Mouse (Mus musculus) E14TG2a.4 (cell line): ENCODE data around the gene Ldlrad3.

Experiments used
- H3K27me3 ChIP-seq: 2 replicates; pipeline ENCODE4 v1.6.1; 2014; ENCODE audit warnings: low read length, control low read depth; ENCODE audit not compliant: insufficient read depth
- H3K36me3 ChIP-seq: 2 replicates; pipeline ENCODE4 v1.6.1; 2014; ENCODE audit warnings: low read length, control low read depth; ENCODE audit not compliant: insufficient read depth
- H3K4me1 ChIP-seq: replicated peaks from 2 replicates; pipeline ENCODE4 v1.6.1; 2014; ENCODE audit warnings: low read depth, low read length, control low read depth
- H3K4me3 ChIP-seq: replicated peaks from 2 replicates; pipeline ENCODE4 v1.5.1; 2014; ENCODE audit warnings: mild to moderate bottlenecking, low read length
- H3K9me3 ChIP-seq: 2 replicates; pipeline ENCODE4 v1.6.1; 2014; ENCODE audit warnings: low read length, control low read depth
- CTCF ChIP-seq: conservative IDR thresholded peaks from 2 replicates; pipeline ENCODE4 v1.5.1; 2014; ENCODE audit warnings: low read length
- NANOG ChIP-seq: IDR thresholded peaks from 2 replicates; pipeline ENCODE4 v1.6.1; 2014; ENCODE audit warnings: borderline replicate concordance, low read length, mixed read lengths
- POU5F1 ChIP-seq: IDR thresholded peaks from 2 replicates; pipeline ENCODE4 v1.6.1; 2014; ENCODE audit warnings: low read length, borderline replicate concordance

Ldlrad3 gene

DNA sequence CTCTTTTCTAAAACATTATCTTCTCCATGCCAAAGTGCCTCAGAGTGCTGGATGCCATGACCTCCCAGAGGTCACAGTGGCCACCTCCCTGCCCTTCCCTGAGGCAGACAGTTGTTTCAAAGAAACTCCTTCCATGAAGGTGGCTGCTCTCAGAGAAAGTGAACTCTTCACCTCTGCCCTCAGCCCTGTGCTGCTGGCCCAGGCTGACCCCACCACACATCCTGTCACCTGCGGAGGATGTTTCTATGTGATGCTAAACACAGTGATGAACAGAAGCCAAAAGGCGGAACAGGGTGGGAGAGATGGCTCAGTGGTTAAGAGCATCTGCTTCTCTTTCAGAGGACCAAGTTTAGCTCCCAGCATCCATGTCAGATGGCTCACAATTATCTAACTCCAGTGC is 75.9 kb downstream of the Ldlrad3 start:
- Histone ChIP-seq H3K9me3 (no peaks in the 10 kb centered on the region), H3K36me3 (peaks cover 42% of the 10 kb centered on the region), H3K4me3 (0 out of 2 replicates have a peak overlapping the region, but pooled peaks have one; percentile 26), H3K4me1 (peaks cover 92% of the 10 kb centered on the region), H3K27me3 (no peaks in the 10 kb centered on the region)
- TF ChIP-seq NANOG, result peak; percentile 32; the same call in 1 of the 2 replicates
- TF ChIP-seq CTCF, result no peak

DNA sequence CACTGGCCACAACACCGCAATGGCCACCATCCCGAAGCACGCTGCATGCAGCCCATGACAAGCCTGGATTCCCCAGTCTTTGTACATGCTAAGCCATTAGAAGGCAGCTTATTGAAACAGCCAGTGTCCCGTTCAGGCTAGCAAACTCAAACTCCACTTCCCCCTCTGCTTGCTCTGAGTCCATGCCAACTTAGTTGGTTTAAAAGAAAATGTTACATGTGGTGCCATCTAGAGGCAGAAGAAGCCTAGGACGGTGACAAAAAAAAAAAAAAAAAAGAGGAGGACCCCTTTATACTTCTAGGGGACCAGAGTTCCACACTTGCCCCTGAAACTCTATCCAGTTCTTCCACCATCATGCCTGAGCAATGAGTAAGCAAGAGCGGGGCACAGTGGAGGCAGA is 78.9 kb downstream of the Ldlrad3 start:
- peaks cover 41% of the 10 kb centered on the region for H3K36me3 ChIP-seq
- no peaks in the 10 kb centered on the region for H3K9me3 ChIP-seq
- no peak overlapping the region for H3K4me3 ChIP-seq
- peaks cover 71% of the 10 kb centered on the region for H3K4me1 ChIP-seq
- H3K27me3 ChIP-seq, result no peaks in the 10 kb centered on the region
- peak; percentile 41 for TF ChIP-seq CTCF
- TF ChIP-seq NANOG, result no peak

DNA sequence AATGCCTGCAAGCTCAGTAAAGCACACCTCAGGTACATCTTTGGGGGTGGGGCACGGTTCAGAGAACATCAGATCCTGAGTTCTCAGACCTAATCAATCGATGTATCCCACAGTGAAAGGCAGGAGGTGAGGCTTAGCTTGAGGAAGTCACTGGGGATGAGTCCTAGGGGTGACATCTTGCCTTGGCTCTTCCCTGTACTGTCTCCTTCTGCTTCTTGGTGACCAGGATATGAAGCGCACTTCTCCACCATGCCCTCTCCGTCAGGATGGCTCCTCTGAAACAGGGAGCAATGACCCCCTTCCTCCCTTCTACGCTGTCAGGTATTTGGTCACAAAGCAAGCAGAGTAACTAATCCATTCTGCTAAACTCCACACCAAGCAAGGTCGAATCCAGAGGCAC is 79.5 kb downstream of the Ldlrad3 start:
- Histone ChIP-seq H3K4me1 (peaks cover 65% of the 10 kb centered on the region), H3K9me3 (no peaks in the 10 kb centered on the region), H3K27me3 (no peaks in the 10 kb centered on the region), H3K36me3 (peaks cover 40% of the 10 kb centered on the region), H3K4me3 (no peak overlapping the region)
- TF ChIP-seq NANOG, result no peak
- no peak for TF ChIP-seq POU5F1
- TF ChIP-seq CTCF, result no peak

DNA sequence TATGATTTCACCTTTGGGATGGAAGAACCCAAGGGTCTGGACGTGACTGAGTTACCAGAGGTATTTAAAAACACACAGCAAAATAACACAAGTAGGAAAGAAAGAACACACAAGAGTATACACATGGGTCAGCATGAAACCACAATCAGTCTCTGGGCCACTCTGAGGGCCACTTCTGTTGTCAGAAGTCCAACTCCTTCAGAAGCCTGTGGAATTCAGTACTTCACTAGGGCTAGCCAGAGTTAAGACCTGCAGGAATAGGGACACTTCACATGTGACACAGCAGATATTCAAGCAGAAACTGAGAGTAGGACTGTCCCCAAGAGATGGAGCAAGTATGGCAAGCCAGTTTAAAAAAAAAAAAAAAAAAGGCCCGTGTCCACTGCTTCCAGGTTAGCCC is 80.7 kb downstream of the Ldlrad3 start:
- no peaks in the 10 kb centered on the region for H3K9me3 ChIP-seq
- no peaks in the 10 kb centered on the region for H3K27me3 ChIP-seq
- peaks cover 59% of the 10 kb centered on the region for H3K4me1 ChIP-seq
- no peak overlapping the region for H3K4me3 ChIP-seq
- TF ChIP-seq NANOG, result no peak
- no peak for TF ChIP-seq POU5F1
- no peak for TF ChIP-seq CTCF
- H3K36me3 ChIP-seq, result peaks cover 37% of the 10 kb centered on the region

DNA sequence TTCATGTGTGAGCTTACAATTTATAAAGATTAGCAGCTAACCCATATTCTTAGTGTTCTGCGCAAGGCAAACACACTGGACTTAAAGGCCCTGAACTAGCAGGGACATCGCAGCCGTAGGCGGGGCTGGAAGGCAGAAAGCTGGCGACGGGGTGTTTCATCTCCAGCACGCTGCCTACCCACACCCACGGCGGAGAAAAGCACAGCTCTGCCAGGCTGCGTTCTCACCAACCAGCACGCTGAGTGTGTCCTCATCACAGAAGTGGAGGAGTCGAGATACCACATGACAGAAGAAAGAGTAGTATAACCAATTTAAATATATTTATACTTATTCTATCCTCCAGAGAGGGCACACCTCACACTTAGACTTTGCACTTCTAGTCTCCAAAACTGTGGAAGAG is 82.2 kb downstream of the Ldlrad3 start:
- no peaks in the 10 kb centered on the region for H3K27me3 ChIP-seq
- H3K9me3 ChIP-seq, result no peaks in the 10 kb centered on the region
- H3K4me1 ChIP-seq, result peaks cover 59% of the 10 kb centered on the region
- TF ChIP-seq NANOG, result no peak
- no peak for TF ChIP-seq CTCF
- TF ChIP-seq POU5F1, result no peak
- H3K4me3 ChIP-seq, result no peak overlapping the region
- peaks cover 47% of the 10 kb centered on the region for H3K36me3 ChIP-seq

DNA sequence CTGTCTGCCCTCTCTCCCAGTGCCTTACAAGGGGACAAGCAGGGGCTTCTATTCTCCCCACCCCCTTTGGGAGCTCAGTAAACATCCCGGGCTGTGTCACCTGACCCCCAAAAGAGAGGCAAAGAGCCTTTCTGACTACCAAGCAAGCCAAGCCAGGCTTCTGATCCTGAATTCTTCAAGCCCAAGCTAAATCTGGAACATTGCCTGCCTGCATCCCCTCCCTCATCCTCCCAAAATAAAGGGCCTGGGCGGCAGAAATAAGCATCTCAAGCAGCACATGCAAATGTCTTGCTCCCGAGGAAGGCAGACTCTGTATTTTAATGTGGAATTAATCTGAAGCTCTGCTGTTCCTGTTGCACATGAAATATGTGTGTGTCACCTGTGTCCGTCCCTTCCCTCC is 85.7 kb downstream of the Ldlrad3 start:
- TF ChIP-seq NANOG, result no peak
- no peak for TF ChIP-seq POU5F1
- TF ChIP-seq CTCF, result no peak
- H3K4me1 ChIP-seq, result peaks cover 62% of the 10 kb centered on the region
- no peaks in the 10 kb centered on the region for H3K27me3 ChIP-seq
- no peaks in the 10 kb centered on the region for H3K9me3 ChIP-seq
- H3K4me3 ChIP-seq, result peak overlapping the region; percentile 35
- H3K36me3 ChIP-seq, result peaks cover 21% of the 10 kb centered on the region

DNA sequence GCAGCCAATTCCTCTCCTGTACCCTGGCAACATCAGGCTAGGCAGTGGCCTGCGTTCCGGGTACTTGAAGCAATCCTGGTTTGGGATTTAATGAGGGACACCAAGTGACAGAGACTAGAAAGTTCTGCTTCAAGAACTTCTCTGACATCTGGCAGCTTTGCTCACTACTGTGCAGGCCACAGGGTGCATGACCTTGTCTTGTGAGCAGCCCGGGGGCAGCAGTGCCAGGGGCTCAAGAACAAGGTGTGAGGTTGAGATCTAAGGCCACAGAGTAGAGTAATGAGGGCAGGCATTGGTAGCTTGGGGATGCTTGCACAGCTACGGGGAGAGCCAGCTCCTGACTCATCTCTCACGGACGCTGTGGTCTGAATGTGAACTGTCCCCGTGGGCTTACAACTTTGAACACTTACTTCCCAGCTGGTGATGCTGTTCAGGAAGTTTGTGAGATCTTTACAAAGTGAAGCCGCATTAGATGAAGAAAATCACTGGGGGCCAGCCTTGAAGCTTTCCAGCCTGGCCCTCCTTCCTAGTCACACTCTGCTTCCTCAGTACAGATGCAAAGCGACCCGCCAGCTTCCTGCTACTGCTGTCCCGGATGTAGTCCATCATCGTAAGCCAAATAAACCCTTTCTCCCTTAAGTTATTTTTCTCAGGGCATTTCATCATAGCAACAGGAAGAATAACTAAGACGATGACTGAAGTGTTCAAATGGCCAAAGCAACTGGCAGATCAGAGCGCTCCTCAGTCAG is 86.3 kb downstream of the Ldlrad3 start:
- peak overlapping the region; percentile 35 for H3K4me3 ChIP-seq
- H3K36me3 ChIP-seq, result peaks cover 20% of the 10 kb centered on the region
- H3K27me3 ChIP-seq, result no peaks in the 10 kb centered on the region
- H3K4me1 ChIP-seq, result peaks cover 64% of the 10 kb centered on the region
- TF ChIP-seq CTCF (no peak), POU5F1 (no peak), NANOG (no peak)
- H3K9me3 ChIP-seq, result no peaks in the 10 kb centered on the region

DNA sequence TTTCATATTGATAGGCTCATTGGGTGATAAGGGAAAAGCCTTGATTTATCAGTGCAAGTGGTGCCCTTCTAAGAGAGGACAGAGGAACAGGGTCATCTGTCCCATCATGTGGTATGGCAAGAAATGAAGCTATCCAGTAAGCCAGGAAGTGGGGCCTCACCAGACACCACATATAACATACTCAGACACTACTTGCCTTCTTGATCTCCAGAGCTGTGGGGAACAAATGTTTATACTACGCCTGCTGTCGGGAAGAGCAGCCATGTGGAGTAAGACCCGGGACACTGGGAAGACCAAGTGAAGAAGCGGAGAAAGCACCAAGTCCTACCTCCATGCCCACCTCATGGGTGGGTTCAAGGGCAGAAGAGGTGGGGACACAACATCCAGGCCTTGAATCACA is 86.9 kb downstream of the Ldlrad3 start:
- Histone ChIP-seq H3K9me3 (no peaks in the 10 kb centered on the region), H3K4me1 (peaks cover 68% of the 10 kb centered on the region), H3K27me3 (no peaks in the 10 kb centered on the region), H3K4me3 (no peak overlapping the region), H3K36me3 (peaks cover 20% of the 10 kb centered on the region)
- TF ChIP-seq CTCF (no peak), POU5F1 (no peak), NANOG (no peak)

DNA sequence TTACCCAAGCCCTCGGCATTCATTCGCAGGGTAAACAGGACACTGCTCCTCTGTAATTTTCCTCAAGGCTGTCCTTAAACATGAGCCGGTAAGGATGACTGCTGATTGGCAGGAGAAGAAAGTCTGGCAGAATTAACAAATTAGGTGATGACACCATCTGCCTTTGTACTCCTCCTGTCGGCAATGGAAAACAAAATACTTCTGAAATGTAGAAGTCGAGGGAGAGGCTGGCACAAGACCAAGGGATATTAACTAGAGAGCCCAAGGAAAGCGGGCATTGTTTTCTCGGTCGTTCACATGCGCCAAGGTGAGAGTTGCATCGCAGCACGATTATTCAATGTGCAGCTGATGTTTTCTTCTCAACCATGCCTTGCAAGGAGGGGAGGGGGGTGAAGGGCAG is 91.4 kb downstream of the Ldlrad3 start:
- TF ChIP-seq POU5F1 (no peak), NANOG (no peak), CTCF (no peak)
- Histone ChIP-seq H3K27me3 (no peaks in the 10 kb centered on the region), H3K4me3 (no peak overlapping the region), H3K9me3 (no peaks in the 10 kb centered on the region), H3K36me3 (peaks cover 13% of the 10 kb centered on the region), H3K4me1 (peaks cover 76% of the 10 kb centered on the region)
